Mouse (Mus musculus): ENCODE measurements around the gene Atp10b. TPM values are rescaled to one million over a fixed set of nuclear protein-coding genes. Genes with fewer than 3 reads are reported as not detected.

The Atp10b gene
- polyA plus RNA-seq (2015; fragmentation: Illumina TruSeq; extraction: RNeasy Lipid Tissue Mini Kit (QIAGEN cat#74804); ENCODE audit: insufficient read depth, low replicate concordance) = not detected

GRCm38 (mm10) chr11:43149577-43149976 is at the start of gene Atp10b:
Atp10b (plus strand) TSS chr11:43149877.

Other genes starting within 250 kb of the Atp10b start
- not detected for gene Gm9972, start 114.1 kb upstream of the Atp10b start, polyA plus RNA-seq (2015; fragmentation: Illumina TruSeq; extraction: RNeasy Lipid Tissue Mini Kit (QIAGEN cat#74804); ENCODE audit: insufficient read depth, low replicate concordance)